Mouse (Mus musculus) cerebellum, adult 18-20 months (tissue): ENCODE measurements around the gene Ankdd1b.

Experiments used
- DNase-seq, 2 experiments: peaks; one replicate each; pipeline ENCODE4 v3.0.0; 2021

The Ankdd1b gene

DNA sequence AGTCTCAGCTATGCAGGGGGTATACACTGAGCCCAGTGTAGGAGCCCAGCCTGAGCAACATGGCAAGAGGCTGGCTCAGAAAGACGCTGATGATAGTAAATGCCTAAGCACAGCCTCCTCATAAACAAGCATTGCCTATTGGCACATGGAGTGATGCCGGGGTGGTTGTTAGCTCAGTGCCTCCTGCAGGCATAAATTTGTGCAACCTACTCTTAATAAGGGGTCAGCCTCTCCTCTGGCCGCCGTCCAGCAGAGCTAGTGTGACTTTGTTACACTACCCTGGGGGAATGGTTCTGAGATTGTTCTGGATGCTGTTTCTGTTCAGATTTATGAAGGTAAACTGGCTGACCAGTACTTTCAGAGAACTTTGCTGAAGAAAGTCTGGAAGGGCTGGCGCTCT, 69.7 kb downstream of the Ankdd1b start:
- no peak for DNase-seq

DNA sequence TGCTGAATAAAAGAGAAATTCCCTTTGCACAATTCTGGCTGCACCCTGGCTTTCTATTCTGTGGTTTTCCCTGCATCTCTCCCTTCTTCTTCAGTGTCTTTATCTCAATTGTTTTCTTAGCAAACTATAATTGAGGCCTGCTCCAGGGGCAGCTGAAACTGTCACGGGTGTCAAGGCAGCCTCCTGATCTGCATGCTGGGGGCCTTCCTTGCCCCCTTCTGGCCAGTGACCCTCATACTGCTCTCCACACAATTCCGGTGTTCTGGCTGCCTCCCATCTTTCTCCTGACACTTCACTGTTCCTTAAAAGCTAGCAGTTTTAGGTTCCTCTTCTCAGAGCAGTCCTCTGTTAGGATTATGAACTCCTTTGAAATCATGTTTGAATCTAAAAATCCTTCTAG, 81.7 kb downstream of the Ankdd1b start:
- no peak for DNase-seq

- peak; percentile 97 to 99 for DNase-seq
These were observed 82.7 kb downstream of the Ankdd1b start, which contains the start of gene Poc5 for GRCm38 (mm10) chr13:96388042-96388888. Gene Poc5 (plus strand): TSS chr13:96388294.

DNA sequence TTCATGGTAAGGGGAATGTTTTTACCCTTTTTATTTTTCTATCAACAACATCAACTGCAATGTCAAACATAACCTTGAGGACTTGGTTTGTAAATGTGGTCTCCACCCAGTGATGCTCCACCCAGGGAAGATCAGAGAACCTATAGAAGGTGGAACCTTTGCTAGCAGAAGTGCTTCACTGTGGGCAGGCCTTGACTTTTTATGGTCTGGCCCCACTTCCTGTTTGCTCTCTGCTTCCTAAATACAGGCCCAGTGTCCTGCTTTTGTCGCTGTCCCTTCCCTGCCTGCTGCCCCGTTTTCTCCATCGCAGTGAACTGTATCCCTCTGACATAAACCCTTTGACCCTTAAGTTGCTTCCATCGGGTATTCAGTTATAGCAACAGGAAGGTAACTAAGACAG, 93.1 kb downstream of the Ankdd1b start:
- no peak for DNase-seq

GRCm38 (mm10) chr13:96376871-96377270, 94.1 kb downstream of the Ankdd1b start:
- no peak for DNase-seq

- no peak for DNase-seq
These were observed 95.5 kb downstream of the Ankdd1b start for GRCm38 (mm10) chr13:96375519-96375918.
